Mouse (Mus musculus): ENCODE measurements around the gene Hsd17b11.
"Not testable (repeated sequence)": the region's sequence is repeated elsewhere in the genome, so short reads cannot be mapped to it uniquely, and the experiment has no call there.

Gene Hsd17b11

GRCm38 (mm10) chr5:103980705-103981560 is 40.8 kb downstream of the Hsd17b11 start:
- DNase-seq (ENCODE audit: low read depth, low spot score): no peak

GRCm38 (mm10) chr5:103977907-103978570 is 43.7 kb downstream of the Hsd17b11 start:
- no peak for DNase-seq (ENCODE audit: low read depth, low spot score)

- no peak for DNase-seq (ENCODE audit: low read depth, low spot score)
Observed at GRCm38 (mm10) chr5:103977297-103977696, 44.4 kb downstream of the Hsd17b11 start, which contains the start of gene Hsd17b13. Gene Hsd17b13, minus strand, starts transcription at chr5:103977410.

- DNase-seq (ENCODE audit: low read depth, low spot score): no peak
Observed at GRCm38 (mm10) chr5:103975736-103976135, 46.0 kb downstream of the Hsd17b11 start.

GRCm38 (mm10) chr5:103972801-103973200 is 48.9 kb downstream of the Hsd17b11 start:
- no peak for DNase-seq (ENCODE audit: low read depth, low spot score)

- no peak for DNase-seq (ENCODE audit: low read depth, low spot score)
Observed at GRCm38 (mm10) chr5:103972379-103972778, 49.3 kb downstream of the Hsd17b11 start.

- DNase-seq (ENCODE audit: low read depth, low spot score): no peak
Observed at GRCm38 (mm10) chr5:103971051-103971450, 50.7 kb downstream of the Hsd17b11 start.

GRCm38 (mm10) chr5:103962935-103963429 is 58.7 kb downstream of the Hsd17b11 start:
- DNase-seq (ENCODE audit: low read depth, low spot score): no peak

GRCm38 (mm10) chr5:103954638-103955037 is 67.1 kb downstream of the Hsd17b11 start:
- no peak for DNase-seq (ENCODE audit: low read depth, low spot score)

GRCm38 (mm10) chr5:103953135-103954083 is 68.3 kb downstream of the Hsd17b11 start:
- peak; percentile 85 for DNase-seq (ENCODE audit: low read depth, low spot score)

- DNase-seq (ENCODE audit: low read depth, low spot score): not testable (repeated sequence)
Observed at GRCm38 (mm10) chr5:103950138-103950537, 71.6 kb downstream of the Hsd17b11 start.

GRCm38 (mm10) chr5:103943183-103943582 is 78.5 kb downstream of the Hsd17b11 start:
- DNase-seq (ENCODE audit: low read depth, low spot score): no peak

- DNase-seq (ENCODE audit: low read depth, low spot score): no peak
Observed at GRCm38 (mm10) chr5:103939856-103940255, 81.9 kb downstream of the Hsd17b11 start.
